ENCODE assay signal across 8 mouse cellular contexts in the genomic region with DNA sequence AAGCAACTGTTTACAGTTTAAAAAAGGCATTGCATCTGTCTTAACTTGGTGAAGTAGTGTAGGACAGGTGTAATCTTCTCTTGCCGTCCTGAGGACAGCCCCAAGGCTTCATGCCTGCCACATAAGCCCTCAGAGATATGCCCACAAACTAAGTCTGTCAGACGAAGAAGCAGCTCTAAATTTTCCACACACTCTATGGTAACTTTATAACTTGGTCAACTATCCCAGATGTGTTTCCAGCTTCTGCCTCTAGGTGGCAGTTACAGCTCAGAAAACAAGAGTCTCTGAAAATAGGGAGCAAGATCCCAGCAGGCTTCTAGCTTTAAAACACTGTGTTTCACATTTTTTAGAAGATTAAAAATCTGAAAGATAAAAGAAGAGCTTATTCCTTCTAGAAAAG.
DNase-seq lines count a peak whose midpoint lies in the region; ATAC-seq and TF ChIP-seq lines count a peak whose summit lies in the region.
"Had no signal": no experiment of that assay in that cellular context is flagged by ENCODE, and none has a peak within 500 bp of the region (broad histone marks: within the 10 kb centered on the region; RNA-seq: fewer than 3 reads in every experiment).

No protein-coding gene starts in this region.

- H3K4me1 ChIP-seq in E14TG2a.4 (replicated peaks; ENCODE audit: low read depth, low read length), result no peaks in the 10 kb centered on the region
- no peaks in the 10 kb centered on the region for H3K4me1 ChIP-seq in liver, embryonic 14.5 days (replicated peaks; ENCODE audit: control insufficient read depth in 2 of 2, insufficient read depth in 2 of 2, low read length in 1 of 2)

- peak; percentile 67 for DNase-seq in ZHBTc4 (ENCODE audit: low read depth, low spot score)
- DNase-seq in cerebellum, postnatal 4 days (ENCODE audit: low spot score in 2 of 2), result peak; percentile 43 to 69
- DNase-seq in gastrocnemius, postnatal 10 days, result peak; percentile 62
- DNase-seq in kidney, postnatal 4 days, result peak; percentile 75 to 76
- DNase-seq in liver, embryonic 14.5 days (ENCODE audit: low read depth in 3 of 3, low spot score in 3 of 3), result peak; percentile 6 to 31 (median 26)
- peak; percentile 50 for DNase-seq in retina, postnatal 7 days (ENCODE audit: low read depth, low spot score)

- no peak overlapping the region for H3K4me2 ChIP-seq in liver, embryonic 14.5 days (ENCODE audit: low read depth)
- H3K4me2 ChIP-seq: heart, embryonic 13.5 days had no signal

- no peaks in the 10 kb centered on the region for H3K9me3 ChIP-seq in E14TG2a.4 (ENCODE audit: low read length)
- no peaks in the 10 kb centered on the region for H3K9me3 ChIP-seq in liver, embryonic 14.5 days (ENCODE audit: control insufficient read depth, low read length)
- H3K9me3 ChIP-seq: heart, embryonic 13.5 days had no signal

- TF ChIP-seq CTCF in E14TG2a.4 (conservative IDR thresholded peaks at IDR 0.05; ENCODE audit: low read length), result peak; percentile 85
- TF ChIP-seq CTCF in liver, embryonic 14.5 days (IDR thresholded peaks at IDR 0.05; ENCODE audit: low read depth), result peak; percentile 68

- H3K27me3 ChIP-seq in E14TG2a.4 (ENCODE audit: insufficient read depth, low read length), result no peaks in the 10 kb centered on the region
- H3K27me3 ChIP-seq in liver, embryonic 14.5 days (ENCODE audit: control insufficient read depth, insufficient read depth, low read length), result no peaks in the 10 kb centered on the region
- H3K27me3 ChIP-seq: heart, embryonic 13.5 days had no signal

- ATAC-seq in liver, embryonic 14.5 days (ENCODE audit: insufficient read depth), result no peak

- no peak overlapping the region for H3K27ac ChIP-seq in liver, embryonic 14.5 days
- H3K27ac ChIP-seq: heart, embryonic 13.5 days had no signal

- 36% methylated on average over 2 of the region's 2 CpGs for WGBS in liver, embryonic 14.5 days (ENCODE audit: insufficient replicate concordance)

- H3K4me3 ChIP-seq in E14TG2a.4 (replicated peaks; ENCODE audit: low read length), result no peak overlapping the region
- H3K4me3 ChIP-seq in liver, embryonic 14.5 days (ENCODE audit: insufficient read depth in 1 of 2, low read depth in 2 of 2, low read length in 2 of 2), result no peak overlapping the region
- H3K4me3 ChIP-seq: heart, embryonic 13.5 days had no signal

- peaks cover 36% of the 10 kb centered on the region for H3K36me3 ChIP-seq in E14TG2a.4 (ENCODE audit: insufficient read depth, low read length)
- no peaks in the 10 kb centered on the region for H3K36me3 ChIP-seq in liver, embryonic 14.5 days (replicated peaks; ENCODE audit: control insufficient read depth, insufficient read depth, low read depth)

- no peak overlapping the region for H3K9ac ChIP-seq in liver, embryonic 14.5 days (replicated peaks)
- H3K9ac ChIP-seq: heart, embryonic 13.5 days had no signal

- TF ChIP-seq EP300 in liver, embryonic 14.5 days (IDR thresholded peaks at IDR 0.05; ENCODE audit: low read depth), result no peak
